Mouse (Mus musculus): Measurements from ENCODE around the gene Lrrc7. TPM values are rescaled to one million over a fixed set of nuclear protein-coding genes. Genes with fewer than 3 reads are reported as not detected.

The Lrrc7 gene
- polyA plus RNA-seq, 1 experiment from 2014 or later, result 0.10 TPM

DNA sequence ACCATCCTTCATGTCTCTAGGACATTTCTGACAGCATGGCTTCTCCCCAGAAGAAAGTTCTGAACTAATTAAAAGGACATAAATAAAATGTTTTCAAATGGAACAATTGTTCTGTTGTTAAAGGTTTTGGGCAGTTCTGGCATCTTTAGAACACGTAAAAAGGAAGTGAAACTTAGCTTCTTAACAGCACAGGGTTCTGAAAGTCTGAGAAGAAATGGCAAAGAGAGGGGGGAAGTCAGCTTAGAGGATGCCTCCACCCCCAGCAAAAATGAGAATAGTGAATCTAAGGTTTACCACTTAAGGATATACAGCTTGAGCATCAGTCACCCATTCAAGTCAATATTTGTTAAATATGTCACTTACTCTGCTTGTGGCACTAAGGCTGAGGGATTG is 484.6 kb downstream of the Lrrc7 start:
- TF ChIP-seq CTCF (IDR thresholded peaks at IDR 0.05; ENCODE audit: low read depth), result no peak
- Histone ChIP-seq H3K4me3 (ENCODE audit: low read depth, low read length) (no peak overlapping the region), H3K9ac (ENCODE audit: low read depth, low read length) (no peak overlapping the region), H3K27ac (ENCODE audit: low read depth, low read length) (no peak overlapping the region), H3K27me3 (replicated peaks; ENCODE audit: control insufficient read depth, insufficient read depth, low read length) (no peaks in the 10 kb centered on the region), H3K9me3 (ENCODE audit: control insufficient read depth) (no peaks in the 10 kb centered on the region), H3K4me1 (replicated peaks; ENCODE audit: control insufficient read depth, insufficient read depth, low read length) (no peaks in the 10 kb centered on the region), H3K36me3 (ENCODE audit: control insufficient read depth, insufficient read depth) (no peaks in the 10 kb centered on the region), H3K4me2 (replicated peaks; ENCODE audit: low read depth) (no peak overlapping the region)
- WGBS, result 61% methylated on average over 1 of the region's 1 CpGs
- ATAC-seq, result no peak

DNA sequence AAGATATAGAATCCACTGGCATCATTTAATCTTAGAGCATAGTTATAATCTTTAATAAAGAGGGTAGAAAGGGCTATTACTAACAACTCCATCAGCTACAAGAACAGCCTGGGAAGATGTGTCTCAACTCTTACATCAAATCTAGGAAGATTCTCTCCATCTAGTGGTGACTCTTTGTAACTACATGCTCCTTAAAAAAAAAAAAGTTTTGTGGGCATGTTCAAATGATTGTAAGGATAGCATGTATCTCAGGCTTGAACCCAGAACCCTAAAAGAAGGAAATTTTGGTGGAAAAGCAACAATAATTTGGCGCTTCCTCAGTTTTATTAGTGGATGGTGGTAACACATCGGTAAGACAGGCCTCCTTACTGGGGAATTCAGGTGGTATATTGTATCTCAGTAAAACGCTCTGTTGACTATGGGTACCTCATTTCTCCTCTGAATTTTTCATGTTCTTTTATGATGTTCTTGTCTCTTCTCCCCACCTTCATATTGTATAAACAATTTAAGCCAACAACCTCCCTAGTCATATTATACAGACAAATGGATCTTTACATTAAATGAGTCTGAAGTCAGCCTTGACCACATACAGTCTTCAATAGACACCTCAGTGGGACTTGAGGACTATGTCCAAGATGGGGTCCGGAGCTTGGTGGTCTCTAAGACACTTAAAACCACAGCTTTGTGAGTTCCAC is 485.2 kb downstream of the Lrrc7 start:
- Histone ChIP-seq H3K27me3 (replicated peaks; ENCODE audit: control insufficient read depth, insufficient read depth, low read length) (no peaks in the 10 kb centered on the region), H3K9ac (ENCODE audit: low read depth, low read length) (no peak overlapping the region), H3K9me3 (ENCODE audit: control insufficient read depth) (no peaks in the 10 kb centered on the region), H3K36me3 (ENCODE audit: control insufficient read depth, insufficient read depth) (no peaks in the 10 kb centered on the region), H3K4me3 (ENCODE audit: low read depth, low read length) (no peak overlapping the region), H3K4me1 (replicated peaks; ENCODE audit: control insufficient read depth, insufficient read depth, low read length) (no peaks in the 10 kb centered on the region), H3K4me2 (replicated peaks; ENCODE audit: low read depth) (no peak overlapping the region), H3K27ac (ENCODE audit: low read depth, low read length) (no peak overlapping the region)
- 42% methylated on average over 4 of the region's 4 CpGs for WGBS
- ATAC-seq, result no peak
- peak; percentile 75 for TF ChIP-seq CTCF (IDR thresholded peaks at IDR 0.05; ENCODE audit: low read depth)

GRCm38 (mm10) chr3:158075004-158075403 is 487.0 kb downstream of the Lrrc7 start:
- no peaks in the 10 kb centered on the region for H3K27me3 ChIP-seq (replicated peaks; ENCODE audit: control insufficient read depth, insufficient read depth, low read length)

DNA sequence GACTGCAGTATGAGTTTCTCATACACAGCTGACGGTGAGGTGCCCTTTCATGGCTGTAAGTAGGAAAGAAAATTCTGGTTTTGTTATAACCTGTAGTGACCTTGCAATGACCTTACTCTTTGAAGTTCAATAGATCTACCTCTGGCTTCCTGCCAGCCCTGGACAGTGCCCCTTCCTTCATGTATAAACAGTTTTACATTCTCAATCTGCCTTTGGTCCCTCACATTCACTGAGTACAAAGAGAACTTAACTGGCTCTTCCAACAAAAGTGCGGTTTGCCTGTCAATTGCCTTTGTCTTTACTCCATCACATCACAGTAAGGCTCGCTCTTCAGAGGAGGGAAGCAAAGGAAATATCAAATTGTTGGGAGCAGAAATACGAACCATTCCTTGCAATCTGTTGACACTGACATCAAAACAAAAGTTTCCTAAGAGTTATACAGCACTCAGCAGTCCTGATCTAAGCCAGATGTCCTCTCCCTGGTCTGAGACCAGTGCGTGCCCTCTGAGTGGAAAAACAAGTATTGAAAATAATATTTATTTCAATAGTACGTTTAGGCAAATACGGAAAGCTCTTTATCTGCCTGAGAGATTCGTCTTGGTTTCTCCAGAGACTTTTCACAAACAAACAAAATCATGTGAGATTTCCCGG is 493.3 kb downstream of the Lrrc7 start:
- TF ChIP-seq CTCF (IDR thresholded peaks at IDR 0.05; ENCODE audit: low read depth), result no peak

More at GRCm38 (mm10) chr3:158075004-158075403, 487.0 kb downstream of the Lrrc7 start:
- ATAC-seq, result no peak
- H3K9me3 ChIP-seq (ENCODE audit: control insufficient read depth), result no peaks in the 10 kb centered on the region
- no peak for TF ChIP-seq CTCF (IDR thresholded peaks at IDR 0.05; ENCODE audit: low read depth)
- H3K27ac ChIP-seq (ENCODE audit: low read depth, low read length), result no peak overlapping the region
- H3K9ac ChIP-seq (ENCODE audit: low read depth, low read length), result no peak overlapping the region
- no peak overlapping the region for H3K4me2 ChIP-seq (replicated peaks; ENCODE audit: low read depth)
- H3K4me3 ChIP-seq (ENCODE audit: low read depth, low read length), result no peak overlapping the region
- no peaks in the 10 kb centered on the region for H3K4me1 ChIP-seq (replicated peaks; ENCODE audit: control insufficient read depth, insufficient read depth, low read length)
- no peaks in the 10 kb centered on the region for H3K36me3 ChIP-seq (ENCODE audit: control insufficient read depth, insufficient read depth)
- 82% methylated on average over 2 of the region's 2 CpGs for WGBS

DNA sequence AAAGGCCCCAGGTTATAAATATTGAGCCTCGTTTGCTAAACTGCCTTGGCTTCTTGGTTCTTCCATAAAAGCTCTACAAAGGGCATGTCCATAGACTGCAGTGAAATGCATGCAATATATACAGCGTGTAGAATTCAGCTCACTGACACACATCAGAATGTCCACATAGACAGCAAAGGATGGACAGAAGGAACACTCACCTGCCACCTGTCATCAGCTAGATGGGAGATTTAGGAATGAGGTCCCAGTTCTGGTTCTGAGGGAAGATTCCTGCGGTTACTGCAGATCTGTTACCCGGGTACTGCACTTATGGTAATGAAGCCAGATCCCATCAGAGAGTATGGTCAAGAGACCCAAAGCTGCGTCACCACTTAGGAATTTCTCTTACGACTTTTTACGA is 494.1 kb downstream of the Lrrc7 start:
- TF ChIP-seq CTCF (IDR thresholded peaks at IDR 0.05; ENCODE audit: low read depth), result no peak

More for the DNA sequence above, 493.3 kb downstream of the Lrrc7 start:
- no peak overlapping the region for H3K4me3 ChIP-seq (ENCODE audit: low read depth, low read length)
- no peaks in the 10 kb centered on the region; the same call in 1 of the 2 replicates for H3K36me3 ChIP-seq (ENCODE audit: control insufficient read depth, insufficient read depth)
- no peak for ATAC-seq
- no peak overlapping the region for H3K4me2 ChIP-seq (replicated peaks; ENCODE audit: low read depth)
- H3K9me3 ChIP-seq (ENCODE audit: control insufficient read depth), result no peaks in the 10 kb centered on the region
- 64% methylated on average over 9 of the region's 9 CpGs for WGBS
- H3K4me1 ChIP-seq (replicated peaks; ENCODE audit: control insufficient read depth, insufficient read depth, low read length), result no peaks in the 10 kb centered on the region
- no peaks in the 10 kb centered on the region for H3K27me3 ChIP-seq (replicated peaks; ENCODE audit: control insufficient read depth, insufficient read depth, low read length)
- no peak overlapping the region for H3K27ac ChIP-seq (ENCODE audit: low read depth, low read length)
- H3K9ac ChIP-seq (ENCODE audit: low read depth, low read length), result no peak overlapping the region

GRCm38 (mm10) chr3:158065256-158065655 is 496.8 kb downstream of the Lrrc7 start:
- H3K36me3 ChIP-seq (ENCODE audit: control insufficient read depth, insufficient read depth), result no peaks in the 10 kb centered on the region; the same call in 1 of the 2 replicates
- no peaks in the 10 kb centered on the region for H3K4me1 ChIP-seq (replicated peaks; ENCODE audit: control insufficient read depth, insufficient read depth, low read length)
- no peak overlapping the region for H3K4me2 ChIP-seq (replicated peaks; ENCODE audit: low read depth)
- H3K27ac ChIP-seq (ENCODE audit: low read depth, low read length), result no peak overlapping the region
- 99% methylated on average over 2 of the region's 2 CpGs for WGBS
- no peaks in the 10 kb centered on the region for H3K27me3 ChIP-seq (replicated peaks; ENCODE audit: control insufficient read depth, insufficient read depth, low read length)
- TF ChIP-seq CTCF (IDR thresholded peaks at IDR 0.05; ENCODE audit: low read depth), result no peak
- H3K9ac ChIP-seq (ENCODE audit: low read depth, low read length), result no peak overlapping the region
- H3K4me3 ChIP-seq (ENCODE audit: low read depth, low read length), result no peak overlapping the region
- H3K9me3 ChIP-seq (ENCODE audit: control insufficient read depth), result no peaks in the 10 kb centered on the region
- no peak for ATAC-seq

More for the DNA sequence above, 494.1 kb downstream of the Lrrc7 start:
- Histone ChIP-seq H3K9ac (ENCODE audit: low read depth, low read length) (no peak overlapping the region), H3K27ac (ENCODE audit: low read depth, low read length) (no peak overlapping the region), H3K4me2 (replicated peaks; ENCODE audit: low read depth) (no peak overlapping the region), H3K9me3 (ENCODE audit: control insufficient read depth) (no peaks in the 10 kb centered on the region), H3K4me1 (replicated peaks; ENCODE audit: control insufficient read depth, insufficient read depth, low read length) (no peaks in the 10 kb centered on the region), H3K27me3 (replicated peaks; ENCODE audit: control insufficient read depth, insufficient read depth, low read length) (no peaks in the 10 kb centered on the region), H3K4me3 (ENCODE audit: low read depth, low read length) (no peak overlapping the region), H3K36me3 (ENCODE audit: control insufficient read depth, insufficient read depth) (no peaks in the 10 kb centered on the region; the same call in 1 of the 2 replicates)
- WGBS, result 65% methylated on average over 7 of the region's 7 CpGs
- ATAC-seq, result no peak

Measured in intestine, postnatal 0 days (tissue).